Mouse (Mus musculus) limb, embryonic 11.5 days (tissue): ENCODE results near the gene Rap1gds1. TPM values are rescaled to one million over a fixed set of nuclear protein-coding genes. Genes with fewer than 3 reads are reported as not detected.

Experiments
- ATAC-seq: fragments of 200-750 bp; cut with Nextera tagmentation; 2 replicates; pipeline ENCODE4 v1.8.0; 2017; ENCODE audit warnings: low read depth; ENCODE audit not compliant: insufficient number of reproducible peaks, low FRiP score, low TSS enrichment
- DNase-seq: peaks from one replicate; pipeline ENCODE4 v3.0.0-alpha.2; 2015; ENCODE audit warnings: low spot score
- H3K27ac ChIP-seq: fragments of 300-500 bp; sonication (generic); replicated peaks from 2 replicates; pipeline ENCODE4 v1.5.1; 2014; ENCODE audit warnings: low read depth, mild to moderate bottlenecking, low read length
- H3K27me3 ChIP-seq: fragments of 300-500 bp; sonication (generic); 2 replicates; pipeline ENCODE4 v1.6.1; 2014; ENCODE audit warnings: mild to moderate bottlenecking, low read length, mixed read lengths; ENCODE audit not compliant: control insufficient read depth, insufficient read depth
- H3K36me3 ChIP-seq: fragments of 300-500 bp; sonication (generic); 2 replicates; pipeline ENCODE4 v1.6.1; 2014; ENCODE audit warnings: mild to moderate bottlenecking, low read length, moderate library complexity, mixed read lengths; ENCODE audit not compliant: control insufficient read depth, insufficient read depth
- H3K4me1 ChIP-seq: fragments of 300-500 bp; sonication (generic); 2 replicates; pipeline ENCODE4 v1.6.1; 2014; ENCODE audit warnings: low read length, mixed read lengths; ENCODE audit not compliant: control insufficient read depth, insufficient read depth
- H3K4me2 ChIP-seq: fragments of 300-500 bp; sonication (generic); 2 replicates; pipeline ENCODE4 v1.6.1; 2014; ENCODE audit warnings: low read depth, mild to moderate bottlenecking, moderate library complexity; ENCODE audit not compliant: severe bottlenecking
- H3K4me3 ChIP-seq: fragments of 300-500 bp; sonication (generic); 2 replicates; pipeline ENCODE4 v1.5.1; 2014; ENCODE audit warnings: low read depth, low read length
- H3K9ac ChIP-seq: fragments of 300-500 bp; sonication (generic); 2 replicates; pipeline ENCODE4 v1.6.1; 2014; ENCODE audit warnings: mild to moderate bottlenecking, low read length
- H3K9me3 ChIP-seq: fragments of 300-500 bp; sonication (generic); 2 replicates; pipeline ENCODE4 v1.6.1; 2016; ENCODE audit warnings: low read length; ENCODE audit not compliant: control insufficient read depth
- WGBS: fragments of 180-500 bp; shearing (Covaris S2); extraction: QIAGEN DNeasy Blood & Tissue Kit; methylation state at CpG from one replicate; pipeline ENCODE4 v1.1.7; 2014; 5-methylcytosine and 5-hydroxymethylcytosine counted together
- polyA plus RNA-seq: library from polyadenylated mRNA; unstranded; fragments of >200 nt; fragmentation: Nextera tagmentation; extraction: Ambion mirVana; gene quantifications from 2 replicates; pipeline ENCODE4 v1.2.1, GENCODE M21; 2014

Rap1gds1 gene
- polyA plus RNA-seq, 1 experiment from 2014 or later: 53.5 TPM

- 88% methylated on average over 4 of the region's 4 CpGs for WGBS
Observed at GRCm38 (mm10) chr3:138917016-138917415, 158.0 kb downstream of the Rap1gds1 start.

DNA sequence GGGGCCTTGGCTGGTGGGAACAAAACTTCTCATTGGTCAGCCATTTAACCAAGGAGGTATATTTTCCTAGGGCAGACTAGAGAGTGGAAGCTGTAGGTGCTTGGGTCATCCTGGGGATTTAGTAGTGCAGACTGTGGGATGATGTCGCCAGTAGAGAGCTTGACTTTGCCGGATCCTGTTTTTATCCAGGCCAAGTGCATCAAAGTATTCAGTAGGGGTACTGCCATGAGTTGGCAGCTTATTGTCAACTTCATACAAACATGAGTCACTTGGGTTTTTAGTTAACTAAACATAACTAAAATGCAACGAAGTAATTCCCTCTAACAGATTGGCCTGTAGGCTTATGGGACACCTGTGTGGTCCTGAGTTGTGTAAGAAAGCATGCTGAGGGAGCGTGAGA, 158.4 kb downstream of the Rap1gds1 start:
- H3K4me2 ChIP-seq: no peak overlapping the region
- no peak overlapping the region for H3K27ac ChIP-seq
- 89% methylated on average over 4 of the region's 4 CpGs for WGBS
- H3K4me3 ChIP-seq: no peak overlapping the region
- no peak for ATAC-seq
- H3K36me3 ChIP-seq: no peaks in the 10 kb centered on the region
- H3K9ac ChIP-seq: no peak overlapping the region
- peak; percentile 17 for DNase-seq
- H3K9me3 ChIP-seq: no peaks in the 10 kb centered on the region
- no peaks in the 10 kb centered on the region for H3K27me3 ChIP-seq
- H3K4me1 ChIP-seq: 0 out of 2 replicates have a peak, but pooled peaks cover 4% of the 10 kb centered on the region

More at GRCm38 (mm10) chr3:138917016-138917415, 158.0 kb downstream of the Rap1gds1 start:
- Histone ChIP-seq H3K27ac (no peak overlapping the region), H3K27me3 (no peaks in the 10 kb centered on the region), H3K9me3 (no peaks in the 10 kb centered on the region), H3K4me1 (0 out of 2 replicates have a peak, but pooled peaks cover 4% of the 10 kb centered on the region), H3K36me3 (no peaks in the 10 kb centered on the region), H3K9ac (no peak overlapping the region), H3K4me2 (no peak overlapping the region), H3K4me3 (no peak overlapping the region)
- no peak for ATAC-seq
- peak; percentile 11 for DNase-seq

DNA sequence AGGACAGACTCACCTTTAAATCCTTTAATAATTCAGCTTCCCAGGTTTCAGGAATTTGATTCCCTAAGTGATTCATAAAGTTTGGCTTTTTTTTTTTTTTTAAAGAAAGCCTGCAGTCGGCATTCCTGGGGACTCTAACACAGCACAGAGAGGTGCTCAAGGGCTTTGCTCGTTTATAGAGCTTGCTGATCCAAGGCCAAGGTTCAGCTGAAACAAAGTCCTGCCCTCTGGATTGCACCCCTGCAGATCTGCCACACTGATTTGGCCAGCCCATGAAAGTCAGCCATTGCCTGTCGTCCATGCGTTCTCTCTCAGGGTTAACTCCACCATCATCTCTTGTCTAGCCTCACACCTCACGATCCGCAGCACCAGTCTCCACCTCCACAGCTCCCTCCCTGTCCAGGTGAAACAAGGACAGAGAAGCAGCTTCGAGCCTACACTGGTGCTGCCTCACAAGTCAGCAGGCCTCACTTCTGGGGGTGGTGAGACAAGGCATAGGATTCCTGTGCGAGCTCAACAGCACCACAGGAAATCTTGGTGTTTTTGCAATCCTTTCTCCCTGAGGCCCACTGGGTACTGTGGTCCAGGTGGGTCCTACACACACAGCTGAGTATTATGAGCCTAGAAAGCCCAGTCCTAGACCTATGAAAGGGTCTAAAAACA, 160.2 kb downstream of the Rap1gds1 start:
- Histone ChIP-seq H3K27me3 (no peaks in the 10 kb centered on the region), H3K4me2 (no peak overlapping the region), H3K9me3 (no peaks in the 10 kb centered on the region), H3K4me3 (no peak overlapping the region), H3K36me3 (no peaks in the 10 kb centered on the region), H3K27ac (no peak overlapping the region), H3K4me1 (0 out of 2 replicates have a peak, but pooled peaks cover 4% of the 10 kb centered on the region), H3K9ac (no peak overlapping the region)
- ATAC-seq (no peak), DNase-seq (peak; percentile 22)
- 58% methylated on average over 8 of the region's 8 CpGs for WGBS

DNA sequence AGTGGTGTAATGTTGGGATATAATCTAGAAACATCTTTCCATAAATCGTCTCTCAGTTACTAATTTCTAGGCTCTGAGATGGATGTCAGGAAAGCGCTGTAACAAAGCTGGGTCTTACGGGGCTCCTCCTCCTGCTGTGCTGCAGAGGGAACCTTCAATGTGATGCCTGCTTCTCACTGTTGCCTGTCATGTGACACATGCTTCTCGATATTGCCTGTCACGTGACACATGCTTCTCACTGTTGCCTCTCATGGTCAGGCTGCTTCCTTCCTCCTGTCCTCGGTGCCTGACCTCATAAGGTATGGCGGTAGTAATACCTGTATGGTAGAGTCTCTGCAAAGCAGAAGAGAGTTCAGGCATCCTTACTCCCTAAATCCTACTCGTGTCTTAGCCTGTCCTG, 162.5 kb downstream of the Rap1gds1 start:
- Histone ChIP-seq H3K27me3 (no peaks in the 10 kb centered on the region), H3K36me3 (no peaks in the 10 kb centered on the region), H3K4me3 (no peak overlapping the region), H3K9ac (no peak overlapping the region), H3K4me1 (0 out of 2 replicates have a peak, but pooled peaks cover 4% of the 10 kb centered on the region), H3K27ac (no peak overlapping the region), H3K9me3 (no peaks in the 10 kb centered on the region), H3K4me2 (no peak overlapping the region)
- WGBS: 90% methylated on average over 8 of the region's 8 CpGs
- DNase-seq: peak; percentile 16
- ATAC-seq: no peak

DNA sequence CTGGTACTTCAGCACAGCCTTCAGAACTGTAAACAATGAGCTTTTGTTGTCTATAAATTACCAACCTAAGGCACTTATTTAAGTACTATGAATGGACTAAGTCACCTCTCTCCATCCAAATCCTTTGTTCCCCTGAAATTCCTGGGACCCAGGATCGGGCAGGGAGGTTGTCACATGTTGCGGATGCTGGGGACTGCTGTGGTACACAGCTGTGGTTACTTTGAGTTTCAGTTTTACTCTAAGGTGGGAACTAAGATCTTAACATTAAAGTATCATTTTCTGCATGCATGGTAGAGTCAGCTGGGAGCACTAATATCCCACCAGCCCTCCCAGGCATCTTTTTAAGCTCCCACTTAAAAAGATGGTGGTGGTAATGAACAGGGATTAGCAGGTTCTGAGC, 165.7 kb downstream of the Rap1gds1 start:
- Histone ChIP-seq H3K27ac (no peak overlapping the region), H3K4me1 (peaks cover 8% of the 10 kb centered on the region), H3K4me2 (no peak overlapping the region), H3K36me3 (no peaks in the 10 kb centered on the region), H3K4me3 (no peak overlapping the region), H3K9ac (no peak overlapping the region), H3K27me3 (no peaks in the 10 kb centered on the region), H3K9me3 (no peaks in the 10 kb centered on the region)
- ATAC-seq (no peak), DNase-seq (peak; percentile 19)
- WGBS: 88% methylated on average over 2 of the region's 2 CpGs

DNA sequence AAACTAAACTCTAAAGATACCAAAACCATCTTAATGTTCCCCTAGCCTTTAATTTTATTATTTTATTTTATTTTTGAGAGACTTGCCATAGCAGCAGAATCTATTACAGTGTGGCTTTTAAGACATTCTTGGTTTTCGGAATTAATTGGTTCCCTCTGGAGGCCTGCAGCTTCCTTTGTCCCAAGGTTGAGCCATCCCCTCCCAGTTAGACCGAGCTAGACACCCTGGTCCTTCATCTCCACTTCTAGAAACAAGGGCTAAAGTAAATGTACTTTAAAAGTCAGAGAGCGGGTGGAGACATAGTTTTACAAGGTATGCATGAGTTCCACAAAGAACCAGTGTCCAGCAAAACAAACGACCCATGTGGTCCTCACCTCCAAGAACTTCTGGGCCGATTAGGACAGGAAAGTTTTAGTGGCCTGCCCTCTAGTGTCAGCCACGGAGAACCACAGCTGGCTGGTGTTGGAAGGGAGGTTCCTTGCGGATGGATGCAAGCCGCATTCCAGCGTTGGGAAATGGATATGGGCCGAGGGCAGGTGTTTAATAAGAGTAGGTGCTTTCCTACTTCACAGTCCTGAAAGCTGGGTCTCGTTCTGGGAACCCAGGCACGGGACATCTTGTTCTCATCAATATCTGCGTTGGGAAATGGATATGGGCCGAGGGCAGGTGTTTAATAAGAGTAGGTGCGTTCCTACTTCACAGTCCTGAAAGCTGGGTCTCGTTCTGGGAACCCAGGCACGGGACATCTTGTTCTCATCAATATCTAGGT, 168.7 kb downstream of the Rap1gds1 start:
- ATAC-seq (peak; percentile 65), DNase-seq (peak; percentile 87)
- Histone ChIP-seq H3K4me3 (no peak overlapping the region), H3K9me3 (no peaks in the 10 kb centered on the region), H3K27ac (no peak overlapping the region), H3K27me3 (no peaks in the 10 kb centered on the region), H3K36me3 (no peaks in the 10 kb centered on the region), H3K4me2 (no peak overlapping the region), H3K9ac (no peak overlapping the region), H3K4me1 (peaks cover 8% of the 10 kb centered on the region)
- WGBS: 20% methylated on average over 17 of the region's 17 CpGs

- peak; percentile 49 for DNase-seq
- WGBS: 65% methylated on average over 7 of the region's 7 CpGs
- Histone ChIP-seq H3K4me1 (peaks cover 8% of the 10 kb centered on the region), H3K27me3 (no peaks in the 10 kb centered on the region), H3K36me3 (no peaks in the 10 kb centered on the region), H3K4me2 (no peak overlapping the region), H3K27ac (0 out of 2 replicates have a peak overlapping the region, but pooled peaks have one; percentile 16), H3K9ac (no peak overlapping the region), H3K9me3 (no peaks in the 10 kb centered on the region), H3K4me3 (no peak overlapping the region)
- ATAC-seq: peak; percentile 4; the same call in 1 of the 2 replicates
Observed at GRCm38 (mm10) chr3:138905678-138906077, 169.3 kb downstream of the Rap1gds1 start.

DNA sequence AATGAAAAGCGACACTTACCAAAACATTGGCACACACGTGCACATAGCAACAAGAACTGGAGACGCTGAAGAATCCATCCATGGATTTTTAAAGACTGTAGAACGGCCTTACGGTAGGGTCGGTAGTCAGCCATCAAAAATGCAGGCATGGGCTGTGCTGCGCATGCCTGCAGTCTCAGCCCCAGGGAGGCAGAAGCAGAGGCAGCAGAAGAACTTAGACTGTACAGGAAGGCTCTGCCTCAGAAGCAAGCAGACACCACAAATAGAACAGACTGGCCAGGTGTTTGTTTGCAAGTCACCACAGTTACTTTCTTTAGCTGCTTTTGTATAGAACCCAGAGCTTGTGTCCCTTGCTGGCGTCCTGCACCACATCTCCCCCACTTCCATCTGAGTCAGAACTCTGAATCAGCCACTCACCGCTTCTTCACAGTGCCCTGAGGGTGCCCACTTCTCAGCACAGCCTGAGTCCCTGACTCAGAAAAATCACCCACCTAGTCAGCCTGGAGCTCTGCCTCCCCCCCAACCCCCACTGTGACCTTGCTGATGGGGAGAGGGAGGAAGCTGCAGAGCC, 174.3 kb downstream of the Rap1gds1 start:
- Histone ChIP-seq H3K4me1 (peaks cover 6% of the 10 kb centered on the region), H3K9me3 (no peaks in the 10 kb centered on the region), H3K4me2 (no peak overlapping the region), H3K27me3 (no peaks in the 10 kb centered on the region), H3K4me3 (no peak overlapping the region), H3K27ac (no peak overlapping the region), H3K36me3 (peaks cover 2% of the 10 kb centered on the region; the same call in 1 of the 2 replicates), H3K9ac (no peak overlapping the region)
- 93% methylated on average over 9 of the region's 9 CpGs for WGBS
- ATAC-seq (no peak), DNase-seq (no peak)
